Mouse (Mus musculus): Measurements from ENCODE around the gene Pcolce. TPM values are rescaled to one million over a fixed set of nuclear protein-coding genes. Genes with fewer than 3 reads are reported as not detected.

The Pcolce gene
- polyA plus RNA-seq, 1 experiment from 2014 or later: 165 TPM

DNA sequence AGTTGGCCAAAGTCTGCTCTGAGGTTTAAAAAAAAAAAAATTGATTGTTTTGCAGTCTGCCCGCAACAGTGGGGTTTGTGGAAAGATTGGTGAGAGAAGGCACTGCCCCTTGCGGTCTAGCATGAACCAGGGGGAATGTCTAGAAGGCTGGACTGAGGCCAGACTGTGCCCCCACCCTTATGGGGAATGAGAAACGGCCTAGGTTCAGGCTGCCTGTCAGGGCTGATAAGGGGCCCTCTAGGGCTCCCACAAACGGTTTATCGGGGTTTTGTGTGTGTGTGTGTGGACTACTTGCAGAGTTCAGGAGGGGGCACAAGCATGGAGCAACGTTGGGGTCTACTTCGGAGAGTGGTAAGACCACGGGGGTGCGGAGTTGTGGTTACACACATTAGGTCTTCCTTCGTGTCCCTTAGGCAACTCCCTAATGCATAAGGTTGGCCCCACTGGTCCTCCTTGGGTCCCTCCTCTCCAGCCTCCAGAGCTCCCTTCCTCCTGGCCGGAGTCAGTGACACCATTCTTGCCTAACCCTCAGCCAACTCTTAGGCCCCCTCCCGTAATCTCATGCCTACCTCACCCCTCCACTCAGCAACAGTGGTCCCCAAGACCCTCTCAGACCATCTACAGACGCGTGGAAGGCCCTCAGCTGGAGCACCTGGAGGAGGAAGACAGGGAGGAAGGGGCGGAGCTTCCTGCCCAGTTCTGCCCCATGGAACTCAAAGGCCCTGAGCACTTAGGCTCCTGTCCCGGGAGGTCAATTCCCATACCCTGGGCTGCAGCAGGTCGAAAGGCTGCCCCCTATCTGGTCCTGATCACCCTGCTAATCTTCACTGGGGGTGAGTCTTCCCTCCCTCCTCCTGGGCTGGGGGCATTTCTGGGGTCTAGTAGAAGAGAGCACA, 42.6 kb downstream of the Pcolce start:
- Histone ChIP-seq H3K4me3 (no peak overlapping the region), H3K27ac (no peak overlapping the region), H3K4me1 (peaks cover 14% of the 10 kb centered on the region), H3K27me3 (ENCODE audit: low read depth, poor library complexity, severe bottlenecking) (peaks cover 34% of the 10 kb centered on the region), H3K36me3 (no peaks in the 10 kb centered on the region), H3K9me3 (replicated peaks) (no peaks in the 10 kb centered on the region)
- no peak for DNase-seq (ENCODE audit: low spot score)
- 83% methylated on average over 17 of the region's 17 CpGs for WGBS

- Histone ChIP-seq H3K9me3 (replicated peaks) (no peaks in the 10 kb centered on the region), H3K27ac (no peak overlapping the region), H3K4me3 (no peak overlapping the region), H3K36me3 (no peaks in the 10 kb centered on the region), H3K27me3 (ENCODE audit: low read depth, poor library complexity, severe bottlenecking) (peaks cover 27% of the 10 kb centered on the region), H3K4me1 (peaks cover 14% of the 10 kb centered on the region)
- DNase-seq (ENCODE audit: low spot score): no peak
- WGBS: 68% methylated on average over 7 of the region's 7 CpGs
Measured at GRCm38 (mm10) chr5:137570181-137570580, 43.4 kb downstream of the Pcolce start.

DNA sequence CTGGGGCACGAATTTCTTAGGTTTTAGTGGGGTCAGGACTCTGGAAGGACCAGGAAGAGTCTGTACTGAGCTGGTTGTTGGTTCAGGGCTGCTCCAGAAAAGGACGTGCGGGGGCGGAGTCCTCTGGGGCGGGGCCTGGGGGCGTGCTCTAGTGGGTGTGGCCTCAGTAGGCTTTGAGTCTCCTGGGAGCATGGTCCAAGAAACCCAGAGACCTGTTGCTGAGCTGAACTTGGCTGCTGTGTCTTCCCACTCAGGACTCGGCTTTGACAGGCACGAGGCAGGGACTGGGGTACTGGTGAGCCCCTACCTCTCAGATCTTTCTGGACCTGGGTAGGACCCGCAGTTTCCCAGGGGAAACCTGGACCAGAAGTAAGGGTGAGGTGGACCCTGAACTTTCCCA, 43.9 kb downstream of the Pcolce start, which contains the start of gene Tfr2:
TSS of gene Tfr2 (plus strand) at position 176 of the 400 bp plus-strand sequence.
- no peak within 1 kb of the TSS; the same call in 1 of the 2 replicates for H3K27ac ChIP-seq
- no peaks in the 10 kb centered on the region for H3K9me3 ChIP-seq (replicated peaks)
- peaks cover 13% of the 10 kb centered on the region for H3K4me1 ChIP-seq
- peaks cover 22% of the 10 kb centered on the region for H3K27me3 ChIP-seq (ENCODE audit: low read depth, poor library complexity, severe bottlenecking)
- no peak for DNase-seq (ENCODE audit: low spot score)
- WGBS: 30% methylated on average over 9 of the region's 9 CpGs
- H3K4me3 ChIP-seq: no peak within 1 kb of the TSS
- no peaks in the 10 kb centered on the region for H3K36me3 ChIP-seq

DNA sequence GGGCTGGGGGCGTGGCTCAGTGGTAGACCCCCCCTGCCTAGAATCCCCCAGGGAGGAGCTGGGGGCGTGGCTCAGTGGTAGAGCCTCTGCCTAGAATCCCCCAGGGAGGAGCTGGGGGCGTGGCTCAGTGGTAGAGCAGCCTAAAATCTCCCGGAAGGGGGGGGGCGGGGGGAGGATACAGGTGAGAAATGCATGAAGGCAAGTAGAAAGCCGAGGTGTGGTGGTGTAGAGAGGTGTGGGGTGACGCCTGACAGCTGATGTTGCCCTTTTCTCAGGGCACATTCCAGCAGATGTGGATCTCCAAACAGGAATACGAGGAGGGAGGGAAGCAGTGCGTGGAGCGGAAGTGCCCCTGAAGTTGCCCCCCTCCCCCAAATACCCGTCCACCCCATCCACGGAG, 44.6 kb downstream of the Pcolce start:
- Histone ChIP-seq H3K36me3 (no peaks in the 10 kb centered on the region), H3K4me1 (peaks cover 8% of the 10 kb centered on the region; the same call in 1 of the 2 replicates), H3K9me3 (replicated peaks) (no peaks in the 10 kb centered on the region), H3K27me3 (ENCODE audit: low read depth, poor library complexity, severe bottlenecking) (peaks cover 15% of the 10 kb centered on the region), H3K4me3 (no peak overlapping the region), H3K27ac (no peak overlapping the region)
- 65% methylated on average over 12 of the region's 12 CpGs for WGBS
- no peak for DNase-seq (ENCODE audit: low spot score)

GRCm38 (mm10) chr5:137568223-137568798, 45.3 kb downstream of the Pcolce start:
- Histone ChIP-seq H3K27me3 (ENCODE audit: low read depth, poor library complexity, severe bottlenecking) (peaks cover 8% of the 10 kb centered on the region; the same call in 1 of the 2 replicates), H3K4me3 (no peak overlapping the region), H3K9me3 (replicated peaks) (no peaks in the 10 kb centered on the region), H3K4me1 (peaks cover 8% of the 10 kb centered on the region; the same call in 1 of the 2 replicates), H3K36me3 (no peaks in the 10 kb centered on the region), H3K27ac (no peak overlapping the region)
- WGBS: 88% methylated on average over 8 of the region's 8 CpGs
- no peak for DNase-seq (ENCODE audit: low spot score)

DNA sequence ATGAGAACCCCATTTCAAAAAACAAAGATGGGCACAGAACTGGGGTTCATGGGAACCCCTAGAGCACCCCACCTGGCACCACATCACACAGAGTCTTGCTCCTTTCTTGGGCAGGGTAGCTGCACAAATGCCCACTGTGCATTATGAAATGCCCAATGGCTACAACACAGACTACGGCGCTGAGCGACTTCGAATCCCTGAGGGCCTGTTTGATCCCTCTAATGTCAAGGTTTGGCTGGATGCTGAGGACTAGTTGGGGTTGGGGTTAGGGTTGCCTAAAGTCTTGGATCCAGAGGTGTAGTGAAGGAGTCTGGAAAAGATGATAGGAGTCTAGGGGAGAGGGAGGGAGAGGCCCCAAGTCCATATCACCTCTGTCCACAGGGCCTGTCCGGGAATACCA, 47.2 kb downstream of the Pcolce start:
- DNase-seq (ENCODE audit: low spot score): no peak
- Histone ChIP-seq H3K36me3 (no peaks in the 10 kb centered on the region), H3K9me3 (replicated peaks) (no peaks in the 10 kb centered on the region), H3K4me1 (peaks cover 8% of the 10 kb centered on the region; the same call in 1 of the 2 replicates), H3K4me3 (no peak overlapping the region), H3K27ac (no peak overlapping the region), H3K27me3 (ENCODE audit: low read depth, poor library complexity, severe bottlenecking) (0 out of 2 replicates have a peak, but pooled peaks cover 7% of the 10 kb centered on the region)
- 94% methylated on average over 5 of the region's 5 CpGs for WGBS

- no peak for DNase-seq (ENCODE audit: low spot score)
- H3K9me3 ChIP-seq (replicated peaks): no peaks in the 10 kb centered on the region
- H3K4me1 ChIP-seq: peaks cover 8% of the 10 kb centered on the region; the same call in 1 of the 2 replicates
- H3K27ac ChIP-seq: no peak overlapping the region
- H3K4me3 ChIP-seq: no peak overlapping the region
- H3K27me3 ChIP-seq (ENCODE audit: low read depth, poor library complexity, severe bottlenecking): 0 out of 2 replicates have a peak, but pooled peaks cover 7% of the 10 kb centered on the region
- WGBS: 78% methylated on average over 6 of the region's 6 CpGs
- H3K36me3 ChIP-seq: no peaks in the 10 kb centered on the region
Measured at GRCm38 (mm10) chr5:137565744-137566143, 47.8 kb downstream of the Pcolce start.

- Histone ChIP-seq H3K4me3 (no peak overlapping the region), H3K36me3 (no peaks in the 10 kb centered on the region), H3K27me3 (ENCODE audit: low read depth, poor library complexity, severe bottlenecking) (0 out of 2 replicates have a peak, but pooled peaks cover 7% of the 10 kb centered on the region), H3K9me3 (replicated peaks) (no peaks in the 10 kb centered on the region), H3K27ac (no peak overlapping the region), H3K4me1 (no peaks in the 10 kb centered on the region)
- 75% methylated on average over 10 of the region's 10 CpGs for WGBS
- no peak for DNase-seq (ENCODE audit: low spot score)
Measured at GRCm38 (mm10) chr5:137562965-137563364, 50.6 kb downstream of the Pcolce start.

GRCm38 (mm10) chr5:137561556-137561955, 52.0 kb downstream of the Pcolce start:
- 71% methylated on average over 6 of the region's 6 CpGs for WGBS
- no peaks in the 10 kb centered on the region for H3K9me3 ChIP-seq (replicated peaks)
- H3K27me3 ChIP-seq (ENCODE audit: low read depth, poor library complexity, severe bottlenecking): no peaks in the 10 kb centered on the region
- no peak overlapping the region for H3K27ac ChIP-seq
- no peaks in the 10 kb centered on the region for H3K36me3 ChIP-seq
- no peak for DNase-seq (ENCODE audit: low spot score)
- H3K4me3 ChIP-seq: no peak overlapping the region
- no peaks in the 10 kb centered on the region for H3K4me1 ChIP-seq

Other genes starting within 250 kb of the Pcolce start
- gene Zan, start 136.7 kb downstream of the Pcolce start, polyA plus RNA-seq (2016; fragmentation: Nextera tagmentation; extraction: Ambion mirVana): 0.03 and 0.10 TPM in 2 replicates
- 53.2 and 63.4 TPM in 2 replicates for gene Pop7, start 111.3 kb downstream of the Pcolce start, polyA plus RNA-seq (2016; fragmentation: Nextera tagmentation; extraction: Ambion mirVana)
- 13.5 and 14.6 TPM in 2 replicates for gene Gigyf1, start 95.2 kb downstream of the Pcolce start, polyA plus RNA-seq (2016; fragmentation: Nextera tagmentation; extraction: Ambion mirVana)
- gene Epo, start 80.5 kb downstream of the Pcolce start, polyA plus RNA-seq (2016; fragmentation: Nextera tagmentation; extraction: Ambion mirVana): 1.5 and 2.4 TPM in 2 replicates
- gene Gnb2, start 80.3 kb downstream of the Pcolce start, polyA plus RNA-seq (2016; fragmentation: Nextera tagmentation; extraction: Ambion mirVana): 257 and 295 TPM in 2 replicates
- gene Actl6b, start 60.3 kb downstream of the Pcolce start, polyA plus RNA-seq (2016; fragmentation: Nextera tagmentation; extraction: Ambion mirVana): not detected in 2 replicates
- 0.79 and 1.4 TPM in 2 replicates for gene Tfr2, start 43.9 kb downstream of the Pcolce start, polyA plus RNA-seq (2016; fragmentation: Nextera tagmentation; extraction: Ambion mirVana)
- 14.7 and 16.4 TPM in 2 replicates for gene Mospd3, start 12.7 kb downstream of the Pcolce start, polyA plus RNA-seq (2016; fragmentation: Nextera tagmentation; extraction: Ambion mirVana)
- 0.11 and 0.60 TPM in 2 replicates for gene Fbxo24, start 15.2 kb upstream of the Pcolce start, polyA plus RNA-seq (2016; fragmentation: Nextera tagmentation; extraction: Ambion mirVana)
- 25.9 and 32.2 TPM in 2 replicates for gene Lrch4, start 15.3 kb upstream of the Pcolce start, polyA plus RNA-seq (2016; fragmentation: Nextera tagmentation; extraction: Ambion mirVana)
- gene Gm20605, start 15.4 kb upstream of the Pcolce start, polyA plus RNA-seq (2016; fragmentation: Nextera tagmentation; extraction: Ambion mirVana): 12.6 and 14.8 TPM in 2 replicates
- gene Sap25, start 27.6 kb upstream of the Pcolce start, polyA plus RNA-seq (2016; fragmentation: Nextera tagmentation; extraction: Ambion mirVana): 8.0 and 9.7 TPM in 2 replicates
- gene Irs3, start 31.9 kb upstream of the Pcolce start, polyA plus RNA-seq (2016; fragmentation: Nextera tagmentation; extraction: Ambion mirVana): 0.23 and 0.48 TPM in 2 replicates
- gene Agfg2, start 70.9 kb upstream of the Pcolce start, polyA plus RNA-seq (2016; fragmentation: Nextera tagmentation; extraction: Ambion mirVana): 18.6 and 22.9 TPM in 2 replicates
- 1.1 and 2.5 TPM in 2 replicates for gene Nyap1, start 127.8 kb upstream of the Pcolce start, polyA plus RNA-seq (2016; fragmentation: Nextera tagmentation; extraction: Ambion mirVana)
- gene Tsc22d4, start 131.9 kb upstream of the Pcolce start, polyA plus RNA-seq (2016; fragmentation: Nextera tagmentation; extraction: Ambion mirVana): 78.1 and 99.5 TPM in 2 replicates
- gene Ppp1r35, start 165.1 kb upstream of the Pcolce start, polyA plus RNA-seq (2016; fragmentation: Nextera tagmentation; extraction: Ambion mirVana): 47.0 and 49.5 TPM in 2 replicates
- 11.3 and 11.8 TPM in 2 replicates for gene Mepce, start 173.9 kb upstream of the Pcolce start, polyA plus RNA-seq (2016; fragmentation: Nextera tagmentation; extraction: Ambion mirVana)
- 8.4 and 15.8 TPM in 2 replicates for gene Zcwpw1, start 174.0 kb upstream of the Pcolce start, polyA plus RNA-seq (2016; fragmentation: Nextera tagmentation; extraction: Ambion mirVana)
- 0.34 and 0.39 TPM in 2 replicates for gene Pilra, start 222.5 kb upstream of the Pcolce start, polyA plus RNA-seq (2016; fragmentation: Nextera tagmentation; extraction: Ambion mirVana)
- not detected in 2 replicates for gene Pilrb1, start 244.3 kb upstream of the Pcolce start, polyA plus RNA-seq (2016; fragmentation: Nextera tagmentation; extraction: Ambion mirVana)

All from limb, embryonic 10.5 days (tissue).